Mouse (Mus musculus): ENCODE results near the gene Lhpp. TPM values are rescaled to one million over a fixed set of nuclear protein-coding genes. Genes with fewer than 3 reads are reported as not detected.

The Lhpp gene
- total RNA-seq, 2 experiments from 2014 or later: 12.9 to 13.6 TPM

- intact Hi-C loops (cut with DNase I): no loop called here
- DNase-seq: no peak
Measured at GRCm38 (mm10) chr7:132729093-132729831, 118.8 kb downstream of the Lhpp start.

GRCm38 (mm10) chr7:132730510-132730909 is 120.1 kb downstream of the Lhpp start:
- intact Hi-C loops (cut with DNase I): no loop called here
- DNase-seq: no peak

- intact Hi-C loops (cut with DNase I): no loop called here
- no peak for DNase-seq
Measured at GRCm38 (mm10) chr7:132731558-132731957, 121.1 kb downstream of the Lhpp start.

GRCm38 (mm10) chr7:132732136-132732789 is 121.8 kb downstream of the Lhpp start:
- DNase-seq: no peak
- intact Hi-C loops (cut with DNase I): no loop called here

GRCm38 (mm10) chr7:132733521-132733920 is 123.1 kb downstream of the Lhpp start:
- intact Hi-C loops (cut with DNase I): no loop called here
- peak in 1 of 2 experiments; percentile 48 for DNase-seq

- DNase-seq: no peak
- intact Hi-C loops (cut with DNase I): no loop called here
Measured at GRCm38 (mm10) chr7:132734222-132734621, 123.8 kb downstream of the Lhpp start.

- DNase-seq: peak; percentile 65 to 74
- intact Hi-C loops (cut with DNase I): loop anchor here (5.0 kb wide), 3 partner anchors 42 to 117 kb away; partner anchors contain the start of gene Eef1akmt2
Measured at GRCm38 (mm10) chr7:132735145-132735544, 124.7 kb downstream of the Lhpp start.

GRCm38 (mm10) chr7:132736099-132736862 is 125.8 kb downstream of the Lhpp start:
- intact Hi-C loops (cut with DNase I): loop anchor here (2.0 to 5.0 kb wide), 4 partner anchors 41 to 116 kb away; partner anchors contain the start of genes Eef1akmt2 and Fam53b
- peak; percentile 55 to 68 for DNase-seq

- DNase-seq: no peak
- intact Hi-C loops (cut with DNase I): loop anchor here (5.0 kb wide), 3 partner anchors 38 to 113 kb away; partner anchors contain the start of gene Eef1akmt2
Measured at GRCm38 (mm10) chr7:132738844-132739243, 128.4 kb downstream of the Lhpp start.

- intact Hi-C loops (cut with DNase I): loop anchor here (5.0 kb wide), 3 partner anchors 37 to 112 kb away; partner anchors contain the start of gene Eef1akmt2
- DNase-seq: no peak
Measured at GRCm38 (mm10) chr7:132739829-132740228, 129.4 kb downstream of the Lhpp start.

GRCm38 (mm10) chr7:132742912-132743311 is 132.5 kb downstream of the Lhpp start:
- DNase-seq: no peak
- intact Hi-C loops (cut with DNase I): no loop called here

GRCm38 (mm10) chr7:132747096-132747495 is 136.7 kb downstream of the Lhpp start:
- intact Hi-C loops (cut with DNase I): no loop called here
- no peak for DNase-seq

- peak; percentile 36 to 50 for DNase-seq
- intact Hi-C loops (cut with DNase I): no loop called here
Measured at GRCm38 (mm10) chr7:132748076-132748769, 137.8 kb downstream of the Lhpp start.

- intact Hi-C loops (cut with DNase I): no loop called here
- DNase-seq: no peak
Measured at GRCm38 (mm10) chr7:132749504-132749903, 139.1 kb downstream of the Lhpp start.

GRCm38 (mm10) chr7:132751716-132752115 is 141.3 kb downstream of the Lhpp start:
- DNase-seq: no peak
- intact Hi-C loops (cut with DNase I): no loop called here

- intact Hi-C loops (cut with DNase I): no loop called here
- no peak for DNase-seq
Measured at GRCm38 (mm10) chr7:132753518-132754388, 143.3 kb downstream of the Lhpp start.

- DNase-seq: peak; percentile 69 to 70
- intact Hi-C loops (cut with DNase I): no loop called here
Measured at GRCm38 (mm10) chr7:132754389-132754750, 143.9 kb downstream of the Lhpp start.
